Mouse (Mus musculus) megakaryocyte, embryonic 14.5 days (primary cell): ENCODE measurements around the gene Map1s.

ENCODE experiments used
- FLI1 ChIP-seq: IDR thresholded peaks from 2 replicates; pipeline ENCODE4 v1.6.1; 2012; ENCODE audit warnings: low read length, inconsistent platforms, mixed read lengths
- GATA1 ChIP-seq: IDR thresholded peaks from 3 replicates; pipeline ENCODE4 v1.6.1; 2012; ENCODE audit warnings: mixed read lengths, low read length, inconsistent platforms, borderline replicate concordance

DNA sequence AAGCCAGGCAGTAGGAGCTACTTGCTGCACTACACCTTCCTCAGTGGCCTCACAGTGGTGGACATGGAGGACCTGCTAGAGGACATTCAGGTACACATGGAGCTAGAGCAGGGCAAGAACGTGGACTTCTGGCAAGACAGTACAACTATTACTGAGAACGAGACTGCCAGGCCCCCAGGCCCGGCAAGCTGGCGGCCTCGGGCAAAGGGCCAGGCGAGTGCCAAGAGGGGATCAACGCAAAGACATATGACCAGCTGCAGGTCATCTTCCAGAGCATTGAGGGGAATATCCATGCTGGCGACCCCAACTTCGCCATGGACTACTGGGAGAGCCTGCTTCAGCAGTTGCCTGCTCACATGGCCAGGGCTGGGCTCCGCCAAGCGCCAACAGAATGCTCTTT lies 26.0 kb downstream of the Map1s start:
- TF ChIP-seq GATA1 (no peak), FLI1 (no peak)
